Mouse (Mus musculus) kidney, embryonic 14.5 days (tissue): ENCODE measurements at regions not wholly inside any gene's neighbourhood (a gene's known extent, or its start where the extent isn't known, plus 50 kb on each side); places are given as distances from the start of the nearest gene placed in this dataset.
A peak's percentile ranks its signal among the peaks of the same experiment; 100 is the strongest.

Source experiments
- ATAC-seq: fragments of 200-750 bp; cut with Nextera tagmentation; 2 replicates; pipeline ENCODE4 v1.8.0; 2017; ENCODE audit warnings: moderate number of reproducible peaks, mild to moderate bottlenecking, moderate TSS enrichment, moderate library complexity; ENCODE audit not compliant: low FRiP score, low TSS enrichment
- H3K27ac ChIP-seq: fragments of 300-500 bp; sonication (generic); 2 replicates; pipeline ENCODE4 v1.5.1; 2014; ENCODE audit warnings: low read depth, mild to moderate bottlenecking, low read length, moderate library complexity, mixed read lengths
- H3K27me3 ChIP-seq: fragments of 300-500 bp; sonication (generic); 2 replicates; pipeline ENCODE4 v1.6.1; 2014; ENCODE audit warnings: mild to moderate bottlenecking, low read length; ENCODE audit not compliant: control insufficient read depth, insufficient read depth
- H3K36me3 ChIP-seq: fragments of 300-500 bp; sonication (generic); 2 replicates; pipeline ENCODE4 v1.6.1; 2014; ENCODE audit warnings: low read length, mixed read lengths; ENCODE audit not compliant: control insufficient read depth, insufficient read depth
- H3K4me1 ChIP-seq: fragments of 300-500 bp; sonication (generic); 2 replicates; pipeline ENCODE4 v1.6.1; 2014; ENCODE audit warnings: low read length, mixed read lengths; ENCODE audit not compliant: control insufficient read depth, insufficient read depth
- H3K4me2 ChIP-seq: fragments of 300-500 bp; sonication (generic); replicated peaks from 2 replicates; pipeline ENCODE4 v1.6.1; 2014; ENCODE audit warnings: low read depth, mild to moderate bottlenecking, low read length
- H3K4me3 ChIP-seq: fragments of 300-500 bp; sonication (generic); 2 replicates; pipeline ENCODE4 v1.5.1; 2014; ENCODE audit warnings: mild to moderate bottlenecking, low read length
- H3K9ac ChIP-seq: fragments of 300-500 bp; sonication (generic); 2 replicates; pipeline ENCODE4 v1.6.1; 2014; ENCODE audit warnings: low read depth, mild to moderate bottlenecking, low read length, moderate library complexity
- H3K9me3 ChIP-seq: fragments of 300-500 bp; sonication (generic); 2 replicates; pipeline ENCODE4 v1.6.1; 2016; ENCODE audit warnings: low read length; ENCODE audit not compliant: control insufficient read depth
- WGBS: fragments of 180-500 bp; shearing (Covaris S2); extraction: QIAGEN DNeasy Blood & Tissue Kit; methylation state at CpG from one replicate; pipeline ENCODE4 v1.1.7; 2014; 5-methylcytosine and 5-hydroxymethylcytosine counted together

DNA sequence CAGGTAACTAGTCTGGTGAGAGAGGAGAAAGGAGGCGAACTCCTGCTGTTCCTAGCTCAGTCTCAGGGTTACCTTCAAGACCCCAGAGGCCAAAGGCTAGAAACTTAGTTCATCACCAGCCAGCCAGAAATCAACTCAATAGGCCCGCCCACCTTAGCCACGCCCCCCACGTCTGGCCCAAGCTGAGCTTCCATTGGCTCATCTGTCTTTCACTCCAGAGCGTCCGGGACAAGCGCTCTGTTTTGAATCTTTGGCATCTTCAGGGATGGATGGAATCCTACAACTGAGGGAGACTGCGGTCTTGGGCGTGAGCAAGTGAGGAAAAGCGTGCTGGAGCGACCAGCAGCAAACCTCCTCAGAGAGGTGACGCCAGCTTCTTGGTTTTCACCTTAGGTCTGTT, 418.8 kb upstream of the Pmfbp1 start:
- no peaks in the 10 kb centered on the region; the same call in 1 of the 2 replicates for H3K9me3 ChIP-seq
- no peaks in the 10 kb centered on the region for H3K36me3 ChIP-seq
- H3K4me2 ChIP-seq = peak overlapping the region; percentile 44
- ATAC-seq = no peak
- H3K4me3 ChIP-seq = peak overlapping the region; percentile 22; the same call in 1 of the 2 replicates
- 19% methylated on average over 12 of the region's 12 CpGs for WGBS
- H3K27ac ChIP-seq = no peak overlapping the region
- no peaks in the 10 kb centered on the region for H3K27me3 ChIP-seq
- 0 out of 2 replicates have a peak, but pooled peaks cover 3% of the 10 kb centered on the region for H3K4me1 ChIP-seq
- no peak overlapping the region for H3K9ac ChIP-seq

DNA sequence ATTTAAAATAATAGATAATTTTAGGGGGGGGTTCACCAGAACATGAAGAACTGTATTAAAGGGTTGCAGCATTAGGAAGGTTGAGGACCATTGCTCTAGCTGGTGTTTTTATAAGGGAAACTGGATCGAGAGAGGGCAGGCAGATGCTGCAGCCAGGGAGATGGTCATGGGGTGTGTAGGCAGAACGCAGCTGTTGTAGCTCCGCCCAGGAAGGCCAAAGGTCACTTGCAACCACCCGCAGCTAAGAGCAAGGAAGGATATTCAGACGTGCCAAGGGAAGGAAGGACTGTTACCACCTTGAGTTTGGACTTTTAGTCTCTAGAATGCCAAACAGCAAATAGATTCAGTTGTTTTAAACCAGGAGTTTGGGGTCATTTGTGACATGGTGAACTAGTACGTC, 414.6 kb upstream of the Pmfbp1 start:
- 0 out of 2 replicates have a peak, but pooled peaks cover 3% of the 10 kb centered on the region for H3K4me1 ChIP-seq
- H3K4me3 ChIP-seq = no peak overlapping the region
- peaks cover 3% of the 10 kb centered on the region; the same call in 1 of the 2 replicates for H3K9me3 ChIP-seq
- no peak overlapping the region for H3K9ac ChIP-seq
- WGBS = 50% methylated on average over 6 of the region's 6 CpGs
- no peak overlapping the region for H3K27ac ChIP-seq
- H3K27me3 ChIP-seq = no peaks in the 10 kb centered on the region
- no peak overlapping the region for H3K4me2 ChIP-seq
- ATAC-seq = no peak
- H3K36me3 ChIP-seq = no peaks in the 10 kb centered on the region

DNA sequence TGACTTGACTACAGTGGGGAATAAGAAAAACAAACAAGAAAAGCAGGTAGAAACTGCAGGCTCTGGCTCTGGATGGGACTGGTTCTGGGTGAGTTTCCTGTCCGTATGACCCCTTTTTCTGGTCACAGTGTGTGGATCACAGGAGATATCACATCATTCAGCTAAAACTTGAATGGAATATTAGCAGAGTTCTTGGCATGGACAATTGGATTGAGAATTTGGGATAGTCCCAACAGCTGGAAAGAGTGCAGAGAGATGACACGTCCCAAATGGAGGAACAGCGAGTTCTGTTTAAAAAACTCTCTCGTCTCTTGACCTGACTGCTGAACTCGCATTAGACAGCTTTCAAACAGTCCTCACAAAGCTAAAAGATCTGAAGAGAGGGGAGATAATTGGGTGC, 412.5 kb upstream of the Pmfbp1 start:
- H3K27ac ChIP-seq = no peak overlapping the region
- H3K4me1 ChIP-seq = no peaks in the 10 kb centered on the region
- no peak overlapping the region for H3K4me3 ChIP-seq
- H3K36me3 ChIP-seq = no peaks in the 10 kb centered on the region
- no peak overlapping the region for H3K4me2 ChIP-seq
- no peaks in the 10 kb centered on the region for H3K27me3 ChIP-seq
- peaks cover 3% of the 10 kb centered on the region; the same call in 1 of the 2 replicates for H3K9me3 ChIP-seq
- WGBS = 54% methylated on average over 5 of the region's 5 CpGs
- ATAC-seq = no peak
- H3K9ac ChIP-seq = no peak overlapping the region

DNA sequence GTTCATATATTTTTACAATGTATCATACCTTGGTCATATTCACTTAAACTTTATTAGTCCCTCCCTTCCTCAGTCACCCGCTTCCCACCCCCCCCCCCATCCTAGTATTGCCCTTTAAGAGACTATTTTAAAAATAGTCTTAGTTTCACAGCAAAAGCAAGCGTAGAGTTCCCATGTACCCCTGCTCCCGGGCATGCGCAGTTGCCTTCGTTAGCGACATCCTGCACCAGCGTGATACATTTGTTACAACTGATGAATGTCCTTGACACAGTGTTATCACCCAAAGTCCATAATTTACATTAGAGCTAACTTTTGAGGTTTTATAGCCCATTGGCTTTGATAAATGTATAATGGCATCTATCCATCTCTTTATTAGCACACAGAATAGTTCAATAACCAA, 408.7 kb upstream of the Pmfbp1 start:
- Histone ChIP-seq H3K36me3 (no peaks in the 10 kb centered on the region), H3K4me2 (no peak overlapping the region), H3K9me3 (peaks cover 3% of the 10 kb centered on the region; the same call in 1 of the 2 replicates), H3K27ac (no peak overlapping the region), H3K4me3 (no peak overlapping the region), H3K4me1 (no peaks in the 10 kb centered on the region), H3K9ac (no peak overlapping the region), H3K27me3 (no peaks in the 10 kb centered on the region)
- WGBS = 92% methylated on average over 7 of the region's 7 CpGs
- ATAC-seq = no peak

DNA sequence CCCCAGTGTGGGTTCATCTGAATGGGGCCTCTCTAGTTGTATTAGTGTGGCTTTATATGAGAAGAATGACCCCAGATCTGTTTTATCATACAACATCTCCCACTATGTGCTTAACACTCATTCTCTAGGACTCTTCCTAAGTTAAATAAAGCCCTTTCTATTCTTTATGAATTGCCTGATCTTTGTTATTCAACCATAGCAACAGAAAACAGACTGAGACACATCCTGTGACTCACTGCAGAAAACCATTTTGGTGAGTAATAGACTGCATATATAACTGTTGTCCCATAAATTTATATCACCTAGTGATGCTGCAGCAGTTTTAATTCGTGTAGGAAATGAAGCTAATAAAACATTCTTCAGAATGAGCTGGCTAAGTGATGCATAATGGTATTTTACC, 406.0 kb upstream of the Pmfbp1 start:
- WGBS = 41% methylated on average over 1 of the region's 1 CpGs
- no peak for ATAC-seq
- no peak overlapping the region for H3K4me3 ChIP-seq

DNA sequence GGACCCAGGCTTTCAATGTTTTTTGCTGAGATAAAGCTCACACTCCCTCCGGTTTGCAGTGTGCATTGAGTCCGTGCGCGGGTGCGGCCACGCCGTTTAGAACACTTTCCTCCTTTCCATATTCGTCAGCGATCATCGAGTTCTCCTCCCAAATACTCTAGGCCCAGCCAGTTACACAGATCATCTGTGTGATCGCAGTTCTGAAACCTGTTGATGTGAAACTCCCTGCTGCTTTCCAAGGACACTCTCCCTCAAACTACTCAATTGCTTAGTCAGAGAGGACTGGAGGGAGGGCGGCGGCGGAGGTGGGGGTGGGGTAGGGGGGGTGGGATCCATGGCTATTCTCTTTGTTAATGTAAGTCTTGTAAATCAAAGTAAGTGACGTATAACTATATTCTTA, 394.2 kb upstream of the Pmfbp1 start:
- H3K9me3 ChIP-seq = no peaks in the 10 kb centered on the region
- no peak overlapping the region for H3K4me2 ChIP-seq
- H3K36me3 ChIP-seq = no peaks in the 10 kb centered on the region
- no peaks in the 10 kb centered on the region; the same call in 1 of the 2 replicates for H3K4me1 ChIP-seq
- no peak overlapping the region for H3K4me3 ChIP-seq
- 78% methylated on average over 15 of the region's 15 CpGs for WGBS
- ATAC-seq = no peak
- no peak overlapping the region for H3K9ac ChIP-seq
- no peak overlapping the region for H3K27ac ChIP-seq
- H3K27me3 ChIP-seq = no peaks in the 10 kb centered on the region

More for the DNA sequence above, 406.0 kb upstream of the Pmfbp1 start:
- Histone ChIP-seq H3K9me3 (no peaks in the 10 kb centered on the region), H3K4me2 (no peak overlapping the region), H3K27me3 (no peaks in the 10 kb centered on the region), H3K4me1 (no peaks in the 10 kb centered on the region), H3K27ac (no peak overlapping the region), H3K9ac (no peak overlapping the region), H3K36me3 (no peaks in the 10 kb centered on the region)

DNA sequence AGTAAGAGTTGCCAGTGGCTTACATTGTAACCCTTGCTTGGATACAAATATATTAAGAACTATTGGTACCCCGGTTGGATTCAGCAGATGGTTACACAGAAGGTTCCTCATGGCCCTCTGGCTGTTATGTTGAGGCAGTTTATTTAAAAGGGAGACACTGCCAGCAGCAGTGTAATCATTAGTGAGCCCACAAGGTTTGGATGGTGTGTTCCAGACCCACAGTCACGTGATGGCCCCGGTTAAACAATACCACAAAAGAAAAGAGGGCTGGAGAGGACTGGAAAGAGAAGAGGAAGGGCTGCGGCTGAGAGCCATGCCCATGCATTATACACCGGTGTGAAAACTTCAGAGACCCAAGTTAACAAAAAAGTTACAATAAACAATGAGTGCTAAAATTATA, 392.4 kb upstream of the Pmfbp1 start:
- Histone ChIP-seq H3K4me3 (no peak overlapping the region), H3K9me3 (no peaks in the 10 kb centered on the region), H3K9ac (no peak overlapping the region), H3K4me2 (no peak overlapping the region), H3K27ac (no peak overlapping the region), H3K27me3 (no peaks in the 10 kb centered on the region), H3K4me1 (peaks cover 6% of the 10 kb centered on the region), H3K36me3 (no peaks in the 10 kb centered on the region)
- WGBS = 86% methylated on average over 5 of the region's 5 CpGs
- ATAC-seq = no peak

DNA sequence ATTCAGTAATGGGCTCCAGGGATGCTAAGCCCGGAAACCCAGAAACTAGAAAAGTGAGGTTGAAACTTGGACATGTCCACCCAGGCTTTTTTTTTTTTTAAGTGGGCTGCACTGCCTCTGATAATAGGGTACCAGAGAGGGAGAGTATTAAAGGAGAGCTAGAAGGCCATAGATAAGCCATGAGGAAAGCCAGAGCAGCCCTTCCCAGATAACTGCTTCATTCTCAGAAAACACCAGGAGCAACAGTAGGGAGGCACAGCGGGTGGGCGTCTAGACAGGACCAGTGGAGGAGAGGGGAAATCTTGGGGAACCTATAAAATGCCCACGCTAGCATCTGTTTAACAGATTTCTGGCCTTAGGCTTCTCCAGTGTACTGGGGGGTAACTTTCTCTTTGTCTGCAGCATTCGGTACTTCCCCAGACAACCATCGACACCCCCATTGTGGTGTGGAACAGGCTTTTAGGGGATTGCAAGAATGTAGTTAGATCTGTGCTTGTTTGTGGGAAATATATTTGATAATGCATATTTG, 389.0 kb upstream of the Pmfbp1 start:
- 54% methylated on average over 6 of the region's 6 CpGs for WGBS
- no peak overlapping the region for H3K4me2 ChIP-seq
- no peak overlapping the region for H3K4me3 ChIP-seq
- no peaks in the 10 kb centered on the region for H3K27me3 ChIP-seq
- H3K27ac ChIP-seq = peak overlapping the region; percentile 57
- H3K4me1 ChIP-seq = peaks cover 23% of the 10 kb centered on the region
- H3K9me3 ChIP-seq = no peaks in the 10 kb centered on the region
- no peaks in the 10 kb centered on the region for H3K36me3 ChIP-seq
- H3K9ac ChIP-seq = no peak overlapping the region
- ATAC-seq = no peak

DNA sequence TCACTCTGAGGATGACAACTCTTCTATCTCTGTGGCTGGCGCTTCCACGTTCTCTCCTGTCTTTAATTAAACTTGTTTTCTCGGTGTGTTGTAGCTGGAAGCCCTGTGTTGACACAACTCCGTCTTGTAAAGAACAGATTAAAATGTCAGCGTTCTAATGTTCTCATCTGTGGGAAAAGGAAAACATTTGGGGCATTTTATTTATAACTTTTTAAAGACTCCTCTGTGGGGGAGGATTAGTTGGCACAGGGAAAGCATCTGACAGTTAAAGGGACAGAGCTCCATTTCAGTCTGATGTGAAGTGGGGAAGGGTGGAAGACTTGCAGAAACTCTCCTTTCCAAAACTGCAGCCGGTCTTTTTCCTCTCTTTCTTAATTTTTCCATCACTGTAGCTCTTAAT, 388.1 kb upstream of the Pmfbp1 start:
- H3K27ac ChIP-seq = peak overlapping the region; percentile 38; the same call in 1 of the 2 replicates
- no peak for ATAC-seq
- no peak overlapping the region for H3K9ac ChIP-seq
- H3K4me1 ChIP-seq = peaks cover 23% of the 10 kb centered on the region
- H3K27me3 ChIP-seq = no peaks in the 10 kb centered on the region
- peak overlapping the region; percentile 4; the same call in 1 of the 2 replicates for H3K4me3 ChIP-seq
- H3K4me2 ChIP-seq = peak overlapping the region; percentile 27
- 18% methylated on average over 6 of the region's 6 CpGs for WGBS
- no peaks in the 10 kb centered on the region for H3K36me3 ChIP-seq
- no peaks in the 10 kb centered on the region for H3K9me3 ChIP-seq
